Mouse (Mus musculus): ENCODE results near the gene Tet3.

The Tet3 gene

GRCm38 (mm10) chr6:83439781-83440180, 19.1 kb downstream of the Tet3 start:
- peak; percentile 34 for DNase-seq (ENCODE audit: low read depth, low spot score)

- no peak for DNase-seq (ENCODE audit: low read depth, low spot score)
Observed at GRCm38 (mm10) chr6:83439119-83439767, 19.6 kb downstream of the Tet3 start.

GRCm38 (mm10) chr6:83438584-83438983, 20.3 kb downstream of the Tet3 start:
- DNase-seq (ENCODE audit: low read depth, low spot score), result no peak

- DNase-seq (ENCODE audit: low read depth, low spot score), result no peak
Observed at GRCm38 (mm10) chr6:83437802-83438201, 21.1 kb downstream of the Tet3 start.

GRCm38 (mm10) chr6:83437225-83437624, 21.7 kb downstream of the Tet3 start:
- no peak for DNase-seq (ENCODE audit: low read depth, low spot score)

- no peak for DNase-seq (ENCODE audit: low read depth, low spot score)
Observed at GRCm38 (mm10) chr6:83436547-83436946, 22.3 kb downstream of the Tet3 start.

- no peak for DNase-seq (ENCODE audit: low read depth, low spot score)
Observed at GRCm38 (mm10) chr6:83435174-83435573, 23.7 kb downstream of the Tet3 start.

- DNase-seq (ENCODE audit: low read depth, low spot score), result no peak
Observed at GRCm38 (mm10) chr6:83433546-83433945, 25.3 kb downstream of the Tet3 start.

- no peak for DNase-seq (ENCODE audit: low read depth, low spot score)
Observed at GRCm38 (mm10) chr6:83432966-83433365, 25.9 kb downstream of the Tet3 start.

GRCm38 (mm10) chr6:83427968-83428731, 30.7 kb downstream of the Tet3 start:
- no peak for DNase-seq (ENCODE audit: low read depth, low spot score)

- no peak for DNase-seq (ENCODE audit: low read depth, low spot score)
Observed at GRCm38 (mm10) chr6:83427512-83427911, 31.4 kb downstream of the Tet3 start.

GRCm38 (mm10) chr6:83426576-83426975, 32.3 kb downstream of the Tet3 start:
- DNase-seq (ENCODE audit: low read depth, low spot score), result no peak

GRCm38 (mm10) chr6:83424053-83424404, 34.9 kb downstream of the Tet3 start:
- DNase-seq (ENCODE audit: low read depth, low spot score), result no peak

- DNase-seq (ENCODE audit: low read depth, low spot score), result no peak
Observed at GRCm38 (mm10) chr6:83423400-83424052, 35.4 kb downstream of the Tet3 start.

- peak; percentile 60 for DNase-seq (ENCODE audit: low read depth, low spot score)
Observed at GRCm38 (mm10) chr6:83421866-83422649, 36.8 kb downstream of the Tet3 start.

- DNase-seq (ENCODE audit: low read depth, low spot score), result no peak
Observed at GRCm38 (mm10) chr6:83419516-83419915, 39.4 kb downstream of the Tet3 start.

- DNase-seq (ENCODE audit: low read depth, low spot score), result no peak
Observed at GRCm38 (mm10) chr6:83417531-83417930, 41.4 kb downstream of the Tet3 start.

- DNase-seq (ENCODE audit: low read depth, low spot score), result no peak
Observed at GRCm38 (mm10) chr6:83417104-83417502, 41.8 kb downstream of the Tet3 start.

GRCm38 (mm10) chr6:83416261-83417103, 42.4 kb downstream of the Tet3 start:
- DNase-seq (ENCODE audit: low read depth, low spot score), result no peak

GRCm38 (mm10) chr6:83415356-83415940, 43.4 kb downstream of the Tet3 start:
- DNase-seq (ENCODE audit: low read depth, low spot score), result no peak

Data from skeletal muscle tissue, adult 2 months (tissue).